Mouse (Mus musculus) small intestine, adult 2 months (tissue): ENCODE data around the gene Cadps2. TPM values are rescaled to one million over a fixed set of nuclear protein-coding genes. Genes with fewer than 3 reads are reported as not detected.

Source experiments
- H3K27ac ChIP-seq: fragments of 200-500 bp; 2 replicates; pipeline ENCODE4 v1.5.1; 2012; ENCODE audit warnings: low read depth, low read length, control low read depth, inconsistent platforms; ENCODE audit not compliant: insufficient read depth
- H3K27me3 ChIP-seq: fragments of 200-500 bp; 2 replicates; pipeline ENCODE4 v1.6.1; 2012; ENCODE audit warnings: mild to moderate bottlenecking, moderate library complexity, low read length, inconsistent platforms; ENCODE audit not compliant: control insufficient read depth, insufficient read depth
- H3K36me3 ChIP-seq: fragments of 200-500 bp; 2 replicates; pipeline ENCODE4 v1.6.1; 2012; ENCODE audit warnings: mild to moderate bottlenecking, low read length, control low read depth, inconsistent platforms; ENCODE audit not compliant: control insufficient read depth, insufficient read depth
- H3K4me1 ChIP-seq: fragments of 200-500 bp; 2 replicates; pipeline ENCODE4 v1.6.1; 2012; ENCODE audit warnings: low read length, inconsistent platforms, mixed read lengths; ENCODE audit not compliant: control insufficient read depth, insufficient read depth, insufficient read length
- H3K4me3 ChIP-seq: fragments of 200-500 bp; 2 replicates; pipeline ENCODE4 v1.5.1; 2012; ENCODE audit warnings: low read depth, mild to moderate bottlenecking, control low read depth, inconsistent platforms, low read length, moderate library complexity
- CTCF ChIP-seq: fragments of 200-500 bp; IDR thresholded peaks from 2 replicates; pipeline ENCODE4 v1.5.1; 2012; ENCODE audit warnings: low read depth, mild to moderate bottlenecking, control low read depth, inconsistent platforms, low read length, moderate library complexity, mixed read lengths; ENCODE audit not compliant: insufficient replicate concordance, insufficient read length; ENCODE audit errors: extremely low read depth
- POLR2A ChIP-seq: fragments of 200-500 bp; IDR thresholded peaks from 2 replicates; pipeline ENCODE4 v1.6.1; 2012; ENCODE audit warnings: low read depth, mild to moderate bottlenecking, control low read depth, inconsistent platforms, low read length, moderate library complexity
- WGBS: fragments of 180-500 bp; shearing (Covaris S2); methylation state at CpG from one replicate; pipeline ENCODE4 v1.1.7; 2018; 5-methylcytosine and 5-hydroxymethylcytosine counted together
- polyA plus RNA-seq: library from polyadenylated mRNA; depleted of rRNA; stranded (reverse); fragments of >200 nt; gene quantifications from 2 replicates; pipeline ENCODE4 v1.2.3, GENCODE M21; 2012; rRNA removed

Gene Cadps2
- polyA plus RNA-seq, 1 experiment, result 3.6 TPM

- WGBS, result 7% methylated on average over 15 of the region's 15 CpGs
- Histone ChIP-seq H3K4me1 (no peaks in the 10 kb centered on the region), H3K4me3 (no peak overlapping the region), H3K36me3 (no peaks in the 10 kb centered on the region), H3K27me3 (peaks cover 39% of the 10 kb centered on the region), H3K27ac (no peak overlapping the region)
- TF ChIP-seq POLR2A (no peak), CTCF (no peak)
These were observed 595.1 kb downstream of the Cadps2 start for GRCm38 (mm10) chr6:23243821-23244760.

Other genes starting within 250 kb of the Cadps2 start
- gene Rnf133, start 189.1 kb downstream of the Cadps2 start, polyA plus RNA-seq, result not detected in 2 replicates
- 0.08 TPM in 1 of 2 replicates, not detected in the other for gene Rnf148, start 184.3 kb downstream of the Cadps2 start, polyA plus RNA-seq
- gene Tas2r118, start 130.6 kb upstream of the Cadps2 start, polyA plus RNA-seq, result not detected in 2 replicates